10 mouse cellular contexts compared by ENCODE assay signal in the genomic region with DNA sequence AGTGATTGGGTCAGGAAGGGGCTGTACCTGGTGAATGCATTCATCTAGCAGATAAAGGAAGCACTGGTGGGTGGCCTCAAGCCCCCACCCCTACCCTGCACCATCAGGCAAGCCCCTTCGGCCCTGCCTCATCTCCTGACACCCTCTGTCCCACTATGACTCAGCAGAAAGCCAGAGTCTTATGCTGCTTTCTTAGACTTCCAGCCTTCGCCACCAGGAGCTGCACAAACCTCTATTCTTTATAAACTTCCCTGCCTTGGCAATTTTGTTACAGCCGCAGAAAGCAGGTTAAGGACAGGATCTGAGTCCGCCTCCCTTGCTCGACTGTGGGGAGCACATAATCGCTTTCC. TPM values are rescaled to one million over a fixed set of nuclear protein-coding genes. Genes with fewer than 3 reads are reported as not detected.
DNase-seq lines count a peak whose midpoint lies in the region; ATAC-seq lines count a peak whose summit lies in the region.
"Had no signal": no experiment of that assay in that cellular context is flagged by ENCODE, and none has a peak within 500 bp of the region (broad histone marks: within the 10 kb centered on the region; RNA-seq: fewer than 3 reads in every experiment).

No protein-coding gene starts in this region.

- no peak overlapping the region for H3K4me3 ChIP-seq in hindbrain, embryonic 12.5 days
- H3K4me3 ChIP-seq in hindbrain, embryonic 16.5 days (ENCODE audit: low read length): no peak overlapping the region
- no peak overlapping the region for H3K4me3 ChIP-seq in limb, embryonic 15.5 days

- H3K9me3 ChIP-seq in hindbrain, embryonic 12.5 days (replicated peaks): no peaks in the 10 kb centered on the region
- H3K9me3 ChIP-seq in hindbrain, embryonic 16.5 days (ENCODE audit: control insufficient read depth, low read length): no peaks in the 10 kb centered on the region
- no peaks in the 10 kb centered on the region for H3K9me3 ChIP-seq in limb, embryonic 15.5 days

- WGBS in hindbrain, embryonic 12.5 days: 89% methylated on average over 6 of the region's 6 CpGs
- 81% methylated on average over 6 of the region's 6 CpGs for WGBS in hindbrain, embryonic 16.5 days
- 81% methylated on average over 6 of the region's 6 CpGs for WGBS in limb, embryonic 15.5 days

- H3K9ac ChIP-seq in hindbrain, embryonic 12.5 days: no peak overlapping the region
- no peak overlapping the region for H3K9ac ChIP-seq in hindbrain, embryonic 16.5 days (ENCODE audit: low read depth, low read length)
- no peak overlapping the region for H3K9ac ChIP-seq in limb, embryonic 15.5 days

- peaks cover 15% of the 10 kb centered on the region for H3K4me1 ChIP-seq in hindbrain, embryonic 12.5 days
- peaks cover 4% of the 10 kb centered on the region for H3K4me1 ChIP-seq in hindbrain, embryonic 16.5 days (ENCODE audit: control insufficient read depth, insufficient read depth, low read depth, low read length)
- peaks cover 24% of the 10 kb centered on the region for H3K4me1 ChIP-seq in limb, embryonic 15.5 days

- no peaks in the 10 kb centered on the region for H3K36me3 ChIP-seq in hindbrain, embryonic 12.5 days
- no peaks in the 10 kb centered on the region for H3K36me3 ChIP-seq in hindbrain, embryonic 16.5 days (ENCODE audit: control insufficient read depth, insufficient read depth, low read length)
- H3K36me3 ChIP-seq in limb, embryonic 15.5 days: no peaks in the 10 kb centered on the region

- no peaks in the 10 kb centered on the region for H3K27me3 ChIP-seq in hindbrain, embryonic 12.5 days
- no peaks in the 10 kb centered on the region for H3K27me3 ChIP-seq in hindbrain, embryonic 16.5 days (replicated peaks; ENCODE audit: control insufficient read depth, insufficient read depth, low read length)
- no peaks in the 10 kb centered on the region for H3K27me3 ChIP-seq in limb, embryonic 15.5 days

- H3K4me2 ChIP-seq in hindbrain, embryonic 12.5 days (replicated peaks): no peak overlapping the region
- H3K4me2 ChIP-seq in hindbrain, embryonic 16.5 days (ENCODE audit: low read length): no peak overlapping the region
- no peak overlapping the region for H3K4me2 ChIP-seq in limb, embryonic 15.5 days

- ATAC-seq in hindbrain, embryonic 12.5 days (ENCODE audit: low FRiP score): no peak
- no peak for ATAC-seq in hindbrain, embryonic 16.5 days
- no peak for ATAC-seq in limb, embryonic 15.5 days (ENCODE audit: insufficient number of reproducible peaks, low FRiP score, low TSS enrichment, low read depth)
- no peak for ATAC-seq in erythroid progenitor cell, adult 5-6 weeks (replicated peaks; ENCODE audit: low FRiP score, poor library complexity, severe bottlenecking)

- peak; percentile 70 for DNase-seq in CD4-positive, CD25-positive, alpha-beta regulatory T cell, adult 2 months (ENCODE audit: low read depth, low spot score)
- peak; percentile 76 for DNase-seq in NIH3T3 (ENCODE audit: low read depth)
- DNase-seq in cerebellum, adult 18-20 months: no peak
- DNase-seq in testis, postnatal 14 days (ENCODE audit: low spot score): no peak
- DNase-seq: cerebellum, adult 9-11 months; kidney, adult 18-20 months had no signal

- H3K27ac ChIP-seq in hindbrain, embryonic 12.5 days: peak overlapping the region; percentile 64; the same call in 1 of the 2 replicates
- no peak overlapping the region for H3K27ac ChIP-seq in hindbrain, embryonic 16.5 days (ENCODE audit: low read depth, low read length)
- peak overlapping the region; percentile 51 for H3K27ac ChIP-seq in limb, embryonic 15.5 days

RNA-seq across cellular contexts. Expression of a gene that starts 18.0 kb away (rescaled TPM):
- polyA plus RNA-seq in hindbrain, embryonic 12.5 days (2016; fragmentation: Nextera tagmentation; extraction: Ambion mirVana): 0.14 TPM in 1 of 2 replicates, not detected in the other
- 0.29 and 0.51 TPM in 2 replicates for polyA plus RNA-seq in hindbrain, embryonic 16.5 days (2015; fragmentation: Nextera tagmentation; extraction: Ambion mirVana)
- 0.24 and 0.83 TPM in 2 replicates for polyA plus RNA-seq in limb, embryonic 15.5 days (2015; fragmentation: Nextera tagmentation; extraction: Ambion mirVana)
- total RNA-seq in erythroid progenitor cell, adult 5-6 weeks (2015; ENCODE audit: low replicate concordance): not detected in 2 replicates
- 0.26 TPM in 1 of 2 replicates, not detected in the other for total RNA-seq in erythroid progenitor cell, adult 5-6 weeks (2017; ENCODE audit: low replicate concordance)

RNA-seq across cellular contexts. Expression of a gene that starts 22.0 kb away (rescaled TPM):
- polyA plus RNA-seq in hindbrain, embryonic 12.5 days (2016; fragmentation: Nextera tagmentation; extraction: Ambion mirVana): 79.8 and 85.2 TPM in 2 replicates
- polyA plus RNA-seq in hindbrain, embryonic 16.5 days (2015; fragmentation: Nextera tagmentation; extraction: Ambion mirVana): 161 and 172 TPM in 2 replicates
- polyA plus RNA-seq in limb, embryonic 15.5 days (2015; fragmentation: Nextera tagmentation; extraction: Ambion mirVana): 45.3 and 45.7 TPM in 2 replicates
- 2.2 and 14.7 TPM in 2 replicates for total RNA-seq in erythroid progenitor cell, adult 5-6 weeks (2015; ENCODE audit: low replicate concordance)
- not detected in 2 replicates for total RNA-seq in erythroid progenitor cell, adult 5-6 weeks (2017; ENCODE audit: low replicate concordance)

RNA-seq across cellular contexts. Expression of a gene that starts 44.2 kb away (rescaled TPM):
- polyA plus RNA-seq in hindbrain, embryonic 12.5 days (2016; fragmentation: Nextera tagmentation; extraction: Ambion mirVana): 1.7 and 1.8 TPM in 2 replicates
- polyA plus RNA-seq in hindbrain, embryonic 16.5 days (2015; fragmentation: Nextera tagmentation; extraction: Ambion mirVana): 5.1 and 5.2 TPM in 2 replicates
- 2.1 and 2.4 TPM in 2 replicates for polyA plus RNA-seq in limb, embryonic 15.5 days (2015; fragmentation: Nextera tagmentation; extraction: Ambion mirVana)
- total RNA-seq in erythroid progenitor cell, adult 5-6 weeks (2015; ENCODE audit: low replicate concordance): 32.8 and 35.2 TPM in 2 replicates
- total RNA-seq in erythroid progenitor cell, adult 5-6 weeks (2017; ENCODE audit: low replicate concordance): 45.6 and 67.9 TPM in 2 replicates

RNA-seq across cellular contexts. Expression of a gene that starts 44.7 kb away (rescaled TPM):
- polyA plus RNA-seq in hindbrain, embryonic 12.5 days (2016; fragmentation: Nextera tagmentation; extraction: Ambion mirVana): 0.07 and 0.14 TPM in 2 replicates
- polyA plus RNA-seq in hindbrain, embryonic 16.5 days (2015; fragmentation: Nextera tagmentation; extraction: Ambion mirVana): 0.26 and 0.37 TPM in 2 replicates
- polyA plus RNA-seq in limb, embryonic 15.5 days (2015; fragmentation: Nextera tagmentation; extraction: Ambion mirVana): 0.36 and 0.42 TPM in 2 replicates
- total RNA-seq in erythroid progenitor cell, adult 5-6 weeks (2015; ENCODE audit: low replicate concordance): 2.9 and 10.5 TPM in 2 replicates
- 2.2 and 3.9 TPM in 2 replicates for total RNA-seq in erythroid progenitor cell, adult 5-6 weeks (2017; ENCODE audit: low replicate concordance)

RNA-seq across cellular contexts. Expression of a gene that starts 44.7 kb away (rescaled TPM):
- polyA plus RNA-seq in hindbrain, embryonic 12.5 days (2016; fragmentation: Nextera tagmentation; extraction: Ambion mirVana): 7.0 and 9.3 TPM in 2 replicates
- 30.3 and 43.5 TPM in 2 replicates for polyA plus RNA-seq in hindbrain, embryonic 16.5 days (2015; fragmentation: Nextera tagmentation; extraction: Ambion mirVana)
- 15.4 and 17.1 TPM in 2 replicates for polyA plus RNA-seq in limb, embryonic 15.5 days (2015; fragmentation: Nextera tagmentation; extraction: Ambion mirVana)
- total RNA-seq in erythroid progenitor cell, adult 5-6 weeks (2015; ENCODE audit: low replicate concordance): 29.3 and 42.2 TPM in 2 replicates
- total RNA-seq in erythroid progenitor cell, adult 5-6 weeks (2017; ENCODE audit: low replicate concordance): 15.8 and 20.8 TPM in 2 replicates

Comparison
In these comparisons a context has a peak if more than half of its experiments do, and no peak if none do; other contexts are left out.
1. DNase-seq: peak in CD4-positive, CD25-positive, alpha-beta regulatory T cell, adult 2 months (single experiment) and NIH3T3 (single experiment); none in cerebellum, adult 18-20 months (0 of 2) and testis, postnatal 14 days (single experiment).